Mouse (Mus musculus) liver, embryonic 11.5 days (tissue): ENCODE results near the gene Casz1. TPM values are rescaled to one million over a fixed set of nuclear protein-coding genes. Genes with fewer than 3 reads are reported as not detected.

Experiments
- ATAC-seq: fragments of 200-750 bp; cut with Nextera tagmentation; replicated peaks from 2 replicates; pipeline ENCODE4 v1.8.0; 2017; ENCODE audit warnings: moderate number of reproducible peaks, mild to moderate bottlenecking, moderate TSS enrichment, moderate library complexity; ENCODE audit not compliant: low FRiP score
- DNase-seq: peaks from one replicate; pipeline ENCODE4 v3.0.0-alpha.2; 2017; ENCODE audit warnings: low spot score
- H3K27ac ChIP-seq: fragments of 300-500 bp; sonication (generic); 2 replicates; pipeline ENCODE4 v1.5.1; 2014; ENCODE audit warnings: mild to moderate bottlenecking, low read depth, low read length, control low read depth
- H3K27me3 ChIP-seq: fragments of 300-500 bp; sonication (generic); replicated peaks from 2 replicates; pipeline ENCODE4 v1.6.1; 2014; ENCODE audit warnings: low read length, mixed read lengths; ENCODE audit not compliant: control insufficient read depth, insufficient read depth
- H3K36me3 ChIP-seq: fragments of 300-500 bp; sonication (generic); 2 replicates; pipeline ENCODE4 v1.6.1; 2014; ENCODE audit warnings: mild to moderate bottlenecking, low read length, moderate library complexity, mixed read lengths; ENCODE audit not compliant: control insufficient read depth, insufficient read depth
- H3K4me1 ChIP-seq: fragments of 300-500 bp; sonication (generic); replicated peaks from 2 replicates; pipeline ENCODE4 v1.6.1; 2014; ENCODE audit warnings: low read length, mixed read lengths; ENCODE audit not compliant: control insufficient read depth, insufficient read depth
- H3K4me2 ChIP-seq: fragments of 300-500 bp; sonication (generic); 2 replicates; pipeline ENCODE4 v1.6.1; 2014; ENCODE audit warnings: mild to moderate bottlenecking, control low read depth, moderate library complexity
- H3K4me3 ChIP-seq: fragments of 300-500 bp; sonication (generic); 2 replicates; pipeline ENCODE4 v1.5.1; 2014; ENCODE audit warnings: low read depth, low read length, control low read depth
- H3K9ac ChIP-seq: fragments of 300-500 bp; sonication (generic); 2 replicates; pipeline ENCODE4 v1.6.1; 2014; ENCODE audit warnings: low read depth, low read length, control low read depth
- H3K9me3 ChIP-seq: fragments of 300-500 bp; sonication (generic); 2 replicates; pipeline ENCODE4 v1.6.1; 2016; ENCODE audit warnings: low read length, inconsistent platforms, mixed read lengths; ENCODE audit not compliant: control insufficient read depth
- WGBS: fragments of 180-500 bp; shearing (Covaris S2); extraction: QIAGEN DNeasy Blood & Tissue Kit; methylation state at CpG from one replicate; pipeline ENCODE4 v1.1.7; 2014; 5-methylcytosine and 5-hydroxymethylcytosine counted together
- polyA plus RNA-seq: library from polyadenylated mRNA; unstranded; fragments of >200 nt; fragmentation: Nextera tagmentation; extraction: Ambion mirVana; gene quantifications from 2 replicates; pipeline ENCODE4 v1.2.1, GENCODE M21; 2014

Casz1 gene
- polyA plus RNA-seq, 1 experiment from 2014 or later, result 1.0 TPM

DNA sequence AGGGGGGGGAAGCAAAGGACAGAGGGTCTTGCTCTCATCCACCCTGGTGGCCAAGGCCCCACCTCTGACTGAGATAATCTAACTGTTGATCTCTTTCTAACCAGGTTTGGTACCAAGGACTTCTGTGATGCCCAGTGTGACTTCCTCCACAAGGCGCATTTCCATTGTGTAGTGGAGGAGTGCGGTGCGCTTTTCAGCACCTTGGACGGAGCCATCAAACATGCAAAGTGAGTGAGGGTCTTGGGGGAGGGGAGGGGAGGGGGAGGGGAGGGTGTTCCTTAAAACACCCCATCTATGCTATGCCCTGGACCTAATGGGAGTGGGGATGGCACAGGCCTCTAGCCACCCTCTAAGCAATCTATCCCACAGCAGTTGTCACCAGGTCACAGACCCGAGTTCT, 138.9 kb downstream of the Casz1 start:
- H3K36me3 ChIP-seq, result no peaks in the 10 kb centered on the region
- peaks cover 15% of the 10 kb centered on the region for H3K4me1 ChIP-seq
- no peak overlapping the region for H3K9ac ChIP-seq
- no peak overlapping the region for H3K4me2 ChIP-seq
- 23% methylated on average over 5 of the region's 5 CpGs for WGBS
- H3K4me3 ChIP-seq, result no peak overlapping the region
- H3K9me3 ChIP-seq, result no peaks in the 10 kb centered on the region
- H3K27ac ChIP-seq, result no peak overlapping the region
- ATAC-seq (no peak), DNase-seq (no peak)
- no peaks in the 10 kb centered on the region; the same call in none of the 2 replicates for H3K27me3 ChIP-seq

- Histone ChIP-seq H3K27ac (no peak overlapping the region), H3K4me1 (peaks cover 7% of the 10 kb centered on the region), H3K27me3 (peaks cover 12% of the 10 kb centered on the region), H3K9ac (no peak overlapping the region), H3K4me3 (no peak overlapping the region), H3K9me3 (no peaks in the 10 kb centered on the region), H3K4me2 (no peak overlapping the region), H3K36me3 (no peaks in the 10 kb centered on the region)
- DNase-seq, result no peak
- no peak for ATAC-seq
- 61% methylated on average over 4 of the region's 4 CpGs for WGBS
Measured at GRCm38 (mm10) chr4:148945476-148945881, 141.2 kb downstream of the Casz1 start.

DNA sequence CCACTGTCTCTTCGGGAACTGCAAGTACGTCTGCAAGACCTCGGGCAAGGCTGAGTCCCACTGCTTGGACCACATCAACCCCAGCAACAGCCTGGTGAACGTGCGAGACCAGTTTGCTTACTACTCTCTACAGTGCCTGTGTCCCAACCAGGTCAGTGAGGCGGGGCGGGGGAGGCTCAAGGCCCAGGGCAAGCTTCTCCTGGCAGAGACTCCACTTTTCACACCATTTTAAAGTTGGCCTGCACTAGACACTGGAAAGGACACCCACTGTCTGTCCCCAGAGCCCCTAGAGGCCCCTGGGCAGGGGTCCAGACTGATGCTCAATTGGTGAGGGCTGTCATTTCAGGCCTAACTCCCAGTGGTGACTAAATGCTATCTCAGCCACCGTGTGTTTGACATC, 141.8 kb downstream of the Casz1 start:
- Histone ChIP-seq H3K27ac (no peak overlapping the region), H3K4me2 (no peak overlapping the region), H3K27me3 (peaks cover 18% of the 10 kb centered on the region), H3K9ac (no peak overlapping the region), H3K36me3 (no peaks in the 10 kb centered on the region), H3K4me1 (peaks cover 3% of the 10 kb centered on the region), H3K4me3 (no peak overlapping the region), H3K9me3 (no peaks in the 10 kb centered on the region)
- 83% methylated on average over 8 of the region's 8 CpGs for WGBS
- ATAC-seq (no peak), DNase-seq (no peak)

- peaks cover 36% of the 10 kb centered on the region for H3K27me3 ChIP-seq
- H3K27ac ChIP-seq, result no peak overlapping the region
- peaks cover 7% of the 10 kb centered on the region; the same call in 1 of the 2 replicates for H3K4me1 ChIP-seq
- 53% methylated on average over 10 of the region's 10 CpGs for WGBS
- H3K4me3 ChIP-seq, result no peak overlapping the region
- H3K4me2 ChIP-seq, result no peak overlapping the region
- no peaks in the 10 kb centered on the region for H3K9me3 ChIP-seq
- peak; percentile 56; the same call in 1 of the 2 replicates for ATAC-seq
- no peaks in the 10 kb centered on the region for H3K36me3 ChIP-seq
- H3K9ac ChIP-seq, result no peak overlapping the region
- no peak for DNase-seq
Measured at GRCm38 (mm10) chr4:148947833-148948388, 143.7 kb downstream of the Casz1 start.

- DNase-seq, result no peak
- Histone ChIP-seq H3K27ac (no peak overlapping the region), H3K36me3 (no peaks in the 10 kb centered on the region), H3K27me3 (peaks cover 48% of the 10 kb centered on the region), H3K9ac (no peak overlapping the region), H3K4me1 (peaks cover 7% of the 10 kb centered on the region; the same call in 1 of the 2 replicates), H3K4me3 (no peak overlapping the region), H3K9me3 (no peaks in the 10 kb centered on the region), H3K4me2 (no peak overlapping the region)
- no peak for ATAC-seq
- WGBS, result 65% methylated on average over 6 of the region's 6 CpGs
Measured at GRCm38 (mm10) chr4:148950487-148950886, 146.3 kb downstream of the Casz1 start.

DNA sequence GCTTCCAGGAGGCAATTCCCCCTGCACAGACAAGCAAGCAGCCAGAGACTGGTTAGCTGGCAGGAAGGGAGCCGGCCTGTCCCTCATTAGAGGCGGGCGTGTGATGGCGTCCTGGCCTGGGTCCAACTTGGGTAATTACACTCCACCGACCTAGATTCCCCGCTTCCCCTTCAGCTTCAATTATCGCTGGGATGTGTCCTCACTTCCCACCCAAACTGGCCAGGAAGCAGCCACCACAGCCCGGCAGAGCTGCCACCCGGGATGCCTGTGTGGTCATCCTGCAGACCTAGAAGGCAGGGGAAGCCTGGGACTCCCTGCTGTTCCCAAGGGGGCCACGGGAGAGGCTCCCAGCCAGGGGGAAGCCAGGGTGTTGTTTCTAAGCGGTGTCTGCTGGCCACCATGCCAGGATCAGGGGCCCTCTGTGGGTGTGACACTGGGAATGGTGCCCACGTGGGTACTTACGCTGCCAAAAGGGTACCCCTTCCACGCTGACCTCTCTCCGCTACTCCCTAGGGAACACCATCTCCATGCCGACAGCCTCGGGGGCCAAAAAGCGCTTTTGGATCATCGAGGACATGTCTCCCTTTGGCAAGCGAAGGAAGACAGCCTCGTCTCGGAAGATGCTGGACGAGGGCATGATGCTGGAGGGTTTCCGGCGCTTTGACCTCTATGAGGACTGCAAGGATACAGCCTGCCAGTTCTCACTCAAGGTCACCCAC, 146.9 kb downstream of the Casz1 start:
- no peak for ATAC-seq
- 39% methylated on average over 25 of the region's 25 CpGs for WGBS
- no peaks in the 10 kb centered on the region for H3K9me3 ChIP-seq
- H3K4me3 ChIP-seq, result peak overlapping the region; percentile 44; the same call in 1 of the 2 replicates
- DNase-seq, result no peak
- H3K4me2 ChIP-seq, result no peak overlapping the region
- no peak overlapping the region for H3K9ac ChIP-seq
- no peak overlapping the region for H3K27ac ChIP-seq
- H3K36me3 ChIP-seq, result no peaks in the 10 kb centered on the region
- H3K4me1 ChIP-seq, result peaks cover 7% of the 10 kb centered on the region; the same call in 1 of the 2 replicates
- H3K27me3 ChIP-seq, result peaks cover 48% of the 10 kb centered on the region

DNA sequence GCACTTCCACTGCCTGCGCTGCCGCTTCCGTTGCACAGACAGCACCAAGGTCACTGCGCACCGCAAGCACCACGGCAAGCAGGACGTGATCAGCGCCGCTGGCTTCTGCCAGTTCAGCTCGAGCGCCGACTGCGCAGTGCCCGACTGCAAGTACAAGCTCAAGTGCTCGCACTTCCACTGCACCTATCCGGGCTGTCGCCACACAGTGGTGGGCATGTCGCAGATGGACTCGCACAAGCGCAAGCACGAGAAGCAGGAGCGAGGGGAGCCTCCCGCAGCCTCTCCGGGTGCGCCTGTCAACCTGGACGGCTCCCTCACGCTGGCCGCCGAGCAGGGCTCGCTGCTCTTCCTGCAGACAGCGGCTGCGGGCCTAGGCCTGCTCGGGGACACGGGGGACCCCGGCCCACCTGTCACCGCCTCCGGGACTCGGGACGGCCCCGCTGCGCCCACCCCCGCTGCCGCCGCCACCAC, 147.6 kb downstream of the Casz1 start:
- Histone ChIP-seq H3K27me3 (peaks cover 48% of the 10 kb centered on the region), H3K9me3 (no peaks in the 10 kb centered on the region), H3K9ac (no peak overlapping the region), H3K4me3 (peak overlapping the region; percentile 44), H3K4me2 (peak overlapping the region; percentile 69), H3K36me3 (no peaks in the 10 kb centered on the region), H3K4me1 (peaks cover 7% of the 10 kb centered on the region; the same call in 1 of the 2 replicates), H3K27ac (no peak overlapping the region)
- ATAC-seq, result peak; percentile 11; the same call in 1 of the 2 replicates
- WGBS, result 3% methylated on average over 44 of the region's 44 CpGs
- DNase-seq, result no peak

DNA sequence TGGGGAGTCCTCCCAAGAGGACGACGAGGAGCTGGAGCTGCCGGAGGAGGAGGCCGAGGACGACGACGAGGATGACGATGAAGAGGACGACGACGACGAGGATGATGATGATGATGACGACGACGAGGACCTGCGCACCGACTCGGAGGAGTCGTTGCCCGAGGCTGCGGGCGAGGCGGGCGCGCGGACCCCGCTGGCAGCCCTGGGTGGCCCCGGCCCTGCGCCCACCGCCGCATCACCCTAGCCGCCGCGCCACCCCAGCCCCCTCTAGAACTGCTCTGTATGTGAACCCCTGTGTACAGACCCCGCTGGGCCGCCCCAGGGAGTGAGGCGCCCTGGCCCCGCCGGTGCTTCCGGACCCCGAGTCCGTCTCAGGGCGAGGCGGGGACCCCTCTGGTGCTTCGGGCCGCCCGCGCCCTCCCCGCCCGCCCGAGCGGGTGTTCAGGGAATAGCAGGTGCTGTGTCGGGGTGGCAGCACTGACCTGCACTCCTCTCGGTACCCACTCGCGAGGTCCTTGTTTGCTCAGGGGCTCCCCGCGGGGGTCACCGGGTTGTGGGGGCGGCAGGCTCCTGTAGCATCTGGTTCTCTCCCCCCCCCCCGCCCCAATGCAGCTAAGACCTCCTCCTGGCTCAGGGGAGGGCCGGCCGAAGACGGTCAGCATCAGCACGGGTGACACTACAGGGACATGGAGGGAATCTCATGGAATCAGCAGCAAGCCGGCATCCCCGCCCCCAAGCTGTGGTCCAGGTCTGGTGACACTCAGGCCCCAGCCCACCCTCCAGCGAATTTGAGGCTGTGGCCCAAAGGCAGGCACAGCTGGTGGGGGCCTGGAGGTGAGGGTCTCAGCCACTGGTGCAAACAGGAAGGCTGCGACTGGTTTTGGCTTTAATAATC, 148.3 kb downstream of the Casz1 start:
- Histone ChIP-seq H3K9ac (no peak overlapping the region), H3K4me1 (peaks cover 7% of the 10 kb centered on the region; the same call in 1 of the 2 replicates), H3K4me2 (peak overlapping the region; percentile 69), H3K27ac (no peak overlapping the region), H3K27me3 (peaks cover 48% of the 10 kb centered on the region), H3K9me3 (no peaks in the 10 kb centered on the region), H3K4me3 (peak overlapping the region; percentile 44), H3K36me3 (no peaks in the 10 kb centered on the region)
- DNase-seq (no peak), ATAC-seq (no peak)
- 3% methylated on average over 66 of the region's 69 CpGs for WGBS
